Mouse (Mus musculus) gastrocnemius, postnatal 14 days (tissue): ENCODE measurements around the gene Akr1c20. TPM values are rescaled to one million over a fixed set of nuclear protein-coding genes. Genes with fewer than 3 reads are reported as not detected.

Experiments
- DNase-seq: peaks from one replicate; pipeline ENCODE4 v3.0.0; 2021; ENCODE audit warnings: mixed read lengths
- intact Hi-C: fragments of 180-260 bp; cut with DNase I; formaldehyde crosslinking; loops from one replicate; pipeline ENCODE4 v1.15.1; 2025; ENCODE audit warnings: low total_unique reads
- long read RNA-seq, 2 experiments: library from polyadenylated mRNA; stranded (forward); transcript quantifications; one replicate each; pipeline ENCODE4 v2.0.0; 2021
- total RNA-seq, 2 experiments: library from RNA; stranded (reverse); gene quantifications; 2 replicates each; pipeline ENCODE4 v1.2.3; 2021

Gene Akr1c20
- not detected for total RNA-seq
- long read RNA-seq, experiment 1: 0 reads
- long read RNA-seq, experiment 2: 0 reads

DNA sequence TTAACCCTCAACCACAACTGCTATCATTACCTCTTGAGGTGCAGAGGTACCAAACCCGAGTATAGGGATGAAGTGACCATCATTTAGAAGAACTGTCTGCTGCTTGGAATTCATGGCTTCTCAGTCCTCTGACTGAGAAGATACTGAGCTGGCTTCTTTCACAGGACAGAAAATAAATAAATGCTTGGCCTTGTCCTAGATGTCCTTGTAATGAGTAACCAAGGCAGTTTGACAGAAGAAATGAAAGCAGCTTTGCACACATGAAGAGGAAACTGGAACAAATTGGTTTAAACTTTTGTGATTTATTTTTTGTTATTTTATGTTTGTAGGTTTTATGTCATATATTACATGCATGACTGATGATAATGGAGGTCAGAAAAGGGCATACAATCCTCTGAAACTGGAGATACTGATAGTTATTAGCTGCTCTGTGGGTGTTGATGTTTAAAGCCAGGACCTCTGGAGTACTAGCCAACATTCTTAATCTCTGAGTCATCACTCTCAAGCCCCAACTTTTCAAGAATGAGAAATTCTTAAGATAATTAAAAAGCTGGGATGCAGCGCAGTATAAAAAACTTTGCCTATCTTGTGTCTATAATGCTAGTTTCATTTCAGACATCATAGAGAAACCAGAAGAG is at the start of gene Akr1c20:
Gene Akr1c20 (minus strand): TSS at position 145 of the 638 bp plus-strand sequence.
- DNase-seq: no peak
- intact Hi-C loops: no loop called here

DNA sequence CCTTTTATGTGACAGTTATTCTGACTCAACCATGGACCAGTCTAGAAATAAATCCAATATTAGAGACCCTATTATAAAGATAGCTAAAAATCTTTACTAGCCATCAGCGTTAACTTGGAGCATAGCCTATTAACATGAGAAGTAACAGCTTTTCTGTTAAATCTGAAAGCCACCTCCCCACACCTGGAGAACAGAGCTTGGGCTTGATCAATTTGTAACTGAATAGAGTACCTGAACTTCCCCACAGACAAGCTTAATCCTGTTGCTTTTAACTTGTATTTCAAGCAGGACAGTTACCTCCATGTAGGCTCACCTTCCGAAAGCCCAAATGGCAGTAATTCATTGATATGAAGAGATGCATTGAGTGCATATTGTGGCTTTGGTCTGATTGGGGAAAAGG is 42.9 kb upstream of the Akr1c20 start:
- no peak for DNase-seq
- intact Hi-C loops: no loop called here

- intact Hi-C loops: no loop called here
- DNase-seq: no peak
These were observed 37.4 kb upstream of the Akr1c20 start for GRCm38 (mm10) chr13:4560500-4560899.

DNA sequence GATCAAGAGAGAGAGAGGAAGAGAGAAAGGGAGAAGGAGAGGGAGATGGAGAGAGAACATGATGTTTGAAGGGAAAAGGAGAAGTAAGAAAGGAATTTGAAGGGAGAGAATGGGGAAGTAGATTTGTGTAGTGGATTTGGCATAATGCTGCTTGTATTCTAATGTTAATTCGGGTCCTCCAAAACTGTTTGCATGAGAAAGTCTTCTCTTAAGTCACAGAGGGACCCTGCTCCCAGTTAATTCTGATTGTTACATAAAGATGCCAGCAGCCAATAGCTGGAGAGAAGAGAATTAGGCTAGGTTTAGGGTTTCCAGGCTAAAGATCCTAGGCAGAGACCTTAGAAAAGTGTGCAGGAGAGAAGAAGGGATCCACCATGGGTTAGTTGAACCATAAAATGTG is 36.0 kb upstream of the Akr1c20 start:
- intact Hi-C loops: no loop called here
- DNase-seq: no peak

DNA sequence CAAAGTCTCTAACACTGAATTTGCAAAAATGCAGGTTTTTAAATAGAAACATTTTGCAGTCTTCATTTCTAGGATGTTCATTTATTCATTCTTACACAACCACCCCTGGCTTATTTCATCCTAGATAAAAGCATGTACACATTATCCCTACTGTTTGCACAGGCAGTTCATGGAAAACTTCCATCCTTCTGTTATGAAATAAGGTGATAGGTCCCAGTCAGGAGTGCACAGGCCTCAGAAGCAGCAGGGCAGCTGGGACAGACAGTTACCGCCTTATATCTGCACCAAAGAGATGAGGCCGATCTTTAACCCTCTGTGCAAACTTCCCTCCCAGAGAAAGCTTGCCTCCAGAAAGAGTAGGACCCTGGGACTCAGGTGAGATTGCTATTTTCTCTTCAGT is 8.3 kb downstream of the Akr1c20 start:
- intact Hi-C loops: no loop called here
- no peak for DNase-seq

- DNase-seq: no peak
- intact Hi-C loops: no loop called here
These were observed 55.2 kb downstream of the Akr1c20 start for GRCm38 (mm10) chr13:4467896-4468295.

- no peak for DNase-seq
- intact Hi-C loops: no loop called here
These were observed 57.5 kb downstream of the Akr1c20 start for GRCm38 (mm10) chr13:4465641-4466040.

Other genes starting within 250 kb of the Akr1c20 start
- not detected for gene Akr1c12, start 243.9 kb downstream of the Akr1c20 start, total RNA-seq
- not detected for gene Akr1c6, start 89.0 kb downstream of the Akr1c20 start, total RNA-seq
- gene Akr1c21, start 50.7 kb upstream of the Akr1c20 start, total RNA-seq: not detected
- gene Akr1e1, start 85.8 kb upstream of the Akr1c20 start, total RNA-seq: 10 to 100 TPM; 10.6 to 12.1 TPM